Mouse (Mus musculus) heart, adult 2 months (tissue): ENCODE measurements around the gene Cntrob.

Experiments
- CTCF ChIP-seq: fragments of 200-600 bp; IDR thresholded peaks from 2 replicates; pipeline ENCODE4 v1.8.1; 2022; ENCODE audit warnings: antibody characterized with exemption, mild to moderate bottlenecking, moderate library complexity
- POLR2A ChIP-seq: fragments of 200-500 bp; IDR thresholded peaks from 2 replicates; pipeline ENCODE4 v1.6.1; 2011; ENCODE audit warnings: mild to moderate bottlenecking, low read depth, low read length, control low read depth; ENCODE audit not compliant: insufficient read depth

DNA sequence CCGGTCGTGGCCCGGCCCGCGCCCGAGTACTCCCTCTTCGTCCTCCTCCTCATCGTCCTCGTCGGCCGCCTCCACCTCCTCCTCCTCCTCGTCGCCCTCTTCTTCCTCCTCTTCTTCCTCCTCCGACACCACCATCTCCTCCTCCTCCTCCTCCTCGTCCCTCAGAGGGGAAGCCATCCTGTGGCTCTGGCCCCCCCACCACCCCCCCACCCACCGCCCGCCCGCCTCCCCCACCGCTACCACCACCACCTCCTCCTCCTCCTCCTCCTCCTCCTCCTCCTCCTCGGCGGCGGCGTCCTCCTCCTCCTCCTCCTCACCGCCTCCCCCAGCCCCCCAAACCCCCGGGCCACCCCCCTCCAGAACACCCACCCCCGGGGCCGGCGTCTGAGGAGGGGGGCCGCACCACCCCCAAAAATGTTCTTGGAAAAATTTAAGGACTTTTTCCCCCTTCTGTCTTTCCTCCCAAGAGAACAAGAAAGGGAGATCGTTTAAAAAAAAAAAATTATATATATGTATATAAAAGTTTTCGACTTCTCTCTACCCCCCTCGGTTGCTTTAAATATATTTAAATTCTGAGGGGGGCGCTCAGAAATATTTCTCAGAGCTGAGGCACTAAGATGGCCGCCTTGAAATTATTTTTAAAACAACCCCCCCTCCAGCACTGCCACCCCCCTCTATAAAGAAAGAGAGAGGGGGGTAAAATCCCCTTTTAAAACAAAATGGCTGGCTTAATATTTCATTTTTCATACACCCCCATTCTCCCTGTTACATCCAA, 45.8 kb upstream of the Cntrob start, which contains the start of gene Chd3:
- TF ChIP-seq POLR2A: no peak
- TF ChIP-seq CTCF: no peak
